Mouse (Mus musculus) left cerebral cortex, postnatal 10 days (tissue): ENCODE measurements at regions not wholly inside any gene's neighbourhood (a gene's known extent, or its start where the extent isn't known, plus 50 kb on each side); places are given as distances from the start of the nearest gene placed in this dataset.

Source experiments
- DNase-seq, 2 experiments: peaks; one replicate each; pipeline ENCODE4 v3.0.0; 2021 to 2022; ENCODE audit warnings: low spot score in 2 of 2, mixed read lengths in 1 of 2; ENCODE audit errors: extremely low spot score in 1 of 2
- intact Hi-C: fragments of 180-260 bp; cut with DNase I; formaldehyde crosslinking; loops from one replicate; pipeline ENCODE4 v1.15.1; 2025

DNA sequence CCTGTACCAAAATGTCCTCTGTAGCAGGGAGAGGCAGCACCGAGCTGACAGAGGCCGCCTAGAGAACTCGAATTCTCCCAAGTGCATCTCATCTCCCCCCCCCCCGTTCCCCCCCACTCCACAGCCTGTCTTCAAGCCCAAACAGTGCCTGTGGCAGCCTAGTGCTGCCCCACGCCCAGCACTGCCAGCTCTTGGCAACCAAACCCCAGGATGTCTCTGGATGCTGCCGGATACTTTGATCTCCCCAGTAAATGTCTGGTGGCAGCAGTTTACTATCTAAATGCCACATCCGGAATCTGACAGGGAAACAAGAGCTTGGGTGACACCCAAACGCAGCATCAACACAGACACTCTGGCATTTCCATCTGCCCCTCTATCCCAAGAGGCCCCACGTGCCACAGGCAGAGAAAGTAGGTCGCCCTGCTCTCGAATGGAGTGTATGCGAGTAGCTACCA is 213.4 kb upstream of the Rpl38 start:
- intact Hi-C loops = no loop called here
- no peak for DNase-seq

GRCm38 (mm10) chr11:114448776-114449401 is 219.4 kb upstream of the Rpl38 start:
- intact Hi-C loops = no loop called here
- peak; percentile 74 to 77 for DNase-seq

- DNase-seq = no peak
- intact Hi-C loops = no loop called here
Measured at GRCm38 (mm10) chr11:114447461-114447847, 220.9 kb upstream of the Rpl38 start.

- intact Hi-C loops = no loop called here
- DNase-seq = no peak
Measured at GRCm38 (mm10) chr11:114446617-114447460, 221.5 kb upstream of the Rpl38 start.

DNA sequence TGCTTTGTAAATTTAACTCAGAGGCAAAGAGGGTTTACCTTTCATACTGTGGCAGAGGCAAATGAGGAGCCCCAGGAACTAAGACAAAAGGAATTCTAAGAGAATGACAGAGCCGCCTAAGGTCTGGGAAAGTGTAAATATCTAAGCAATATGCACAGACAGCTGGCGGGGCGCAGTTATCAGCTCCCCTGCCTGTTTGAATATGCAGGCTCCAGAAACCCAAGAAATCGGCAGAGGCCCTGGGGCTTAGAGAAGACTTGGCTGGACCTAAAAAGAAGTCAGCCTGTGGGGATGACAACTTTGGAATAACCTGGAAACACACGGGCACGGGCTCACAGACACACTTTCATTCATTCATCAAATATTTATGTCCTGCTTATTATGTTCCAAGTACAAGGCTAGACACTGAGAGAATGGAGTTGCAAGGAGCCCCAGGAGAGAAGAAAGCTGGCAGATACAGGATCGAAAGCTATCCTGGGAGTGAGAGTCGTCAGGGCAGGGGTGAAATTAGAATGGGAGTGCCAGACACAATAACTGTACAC is 222.2 kb upstream of the Rpl38 start:
- no peak for DNase-seq
- intact Hi-C loops = no loop called here

DNA sequence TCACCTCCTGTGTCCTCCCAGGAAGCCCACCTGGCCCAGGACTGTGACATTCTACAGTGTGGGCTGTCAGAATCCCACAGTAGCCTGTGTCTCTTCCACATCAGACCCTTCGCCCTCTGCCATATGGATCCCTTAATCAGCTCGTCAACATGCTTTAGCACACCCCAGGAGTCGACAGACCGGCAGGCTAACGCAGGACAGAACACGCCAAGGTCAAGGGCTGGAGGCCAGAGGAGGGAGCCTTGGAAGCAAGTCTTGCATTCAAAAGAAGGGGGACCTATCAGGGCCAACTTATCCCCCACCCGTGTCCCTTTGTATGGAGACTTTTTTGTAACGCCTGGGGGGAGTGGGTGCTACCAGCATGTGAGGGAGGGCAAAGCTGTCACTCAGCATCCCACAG is 224.1 kb upstream of the Rpl38 start:
- intact Hi-C loops = no loop called here
- no peak for DNase-seq

- intact Hi-C loops = no loop called here
- DNase-seq = no peak
Measured at GRCm38 (mm10) chr11:114443444-114443843, 224.9 kb upstream of the Rpl38 start.

DNA sequence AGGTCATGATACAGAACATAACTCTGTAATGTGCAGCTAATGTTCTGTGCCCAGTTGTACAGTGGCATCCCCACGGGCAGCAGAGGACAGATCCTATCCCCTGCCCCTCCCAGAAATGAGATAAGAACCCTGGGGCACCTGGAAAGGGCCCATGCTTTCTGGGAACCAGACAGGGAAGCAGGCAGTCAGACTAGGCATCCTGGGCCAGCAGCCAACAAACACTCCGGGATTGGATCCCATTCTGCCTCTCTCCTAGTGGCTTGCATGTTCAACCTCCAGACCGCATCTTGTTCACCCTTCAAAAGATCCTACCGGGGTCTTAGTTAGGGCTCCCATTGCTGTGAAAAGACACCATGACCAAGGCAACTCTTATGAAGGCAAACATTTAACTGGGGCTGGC is 229.0 kb upstream of the Rpl38 start:
- intact Hi-C loops = no loop called here
- DNase-seq = no peak

DNA sequence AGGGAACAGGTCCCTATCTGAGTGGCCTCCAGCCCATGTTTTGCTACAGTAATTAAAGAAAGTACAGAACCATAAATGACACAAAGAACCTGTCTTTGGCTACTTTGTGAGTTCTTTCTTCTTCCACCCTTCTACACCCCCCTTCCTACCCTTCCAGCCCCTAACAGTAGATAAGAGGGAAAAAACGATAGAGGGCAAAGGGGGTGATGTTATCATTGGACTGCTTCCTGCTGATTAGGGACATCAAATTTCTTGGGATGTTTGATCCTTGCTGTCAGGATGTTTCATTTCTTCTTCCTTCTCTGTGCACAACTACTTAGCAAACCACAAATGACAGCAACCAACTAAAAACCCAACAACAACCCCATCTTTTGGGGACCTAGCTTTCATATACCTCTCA is 232.5 kb upstream of the Rpl38 start:
- DNase-seq = no peak
- intact Hi-C loops = no loop called here

- DNase-seq = no peak
- intact Hi-C loops = no loop called here
Measured at GRCm38 (mm10) chr11:114433561-114433960, 234.8 kb upstream of the Rpl38 start.

DNA sequence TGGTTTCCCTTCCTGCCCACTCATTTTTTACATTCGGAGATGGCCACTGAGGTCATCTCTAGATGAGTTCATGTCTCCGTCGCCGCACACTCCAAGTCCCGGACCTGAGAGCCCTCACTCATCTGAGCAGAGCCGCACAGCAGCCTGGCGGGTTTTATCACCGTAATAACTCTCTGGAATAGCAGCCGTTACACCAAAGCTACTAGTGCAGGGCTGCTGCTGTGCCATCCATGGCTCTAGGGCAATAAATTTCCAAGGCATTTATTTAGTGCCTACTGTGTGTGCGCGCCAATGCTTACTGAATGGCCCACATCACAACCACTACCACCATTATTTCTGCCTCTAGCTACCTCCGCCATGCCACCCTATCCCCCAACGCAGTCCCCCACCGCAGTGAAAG is 242.9 kb upstream of the Rpl38 start:
- no peak for DNase-seq
- intact Hi-C loops = no loop called here

GRCm38 (mm10) chr11:114423322-114423721 is 245.0 kb upstream of the Rpl38 start:
- intact Hi-C loops = no loop called here
- DNase-seq = no peak

DNA sequence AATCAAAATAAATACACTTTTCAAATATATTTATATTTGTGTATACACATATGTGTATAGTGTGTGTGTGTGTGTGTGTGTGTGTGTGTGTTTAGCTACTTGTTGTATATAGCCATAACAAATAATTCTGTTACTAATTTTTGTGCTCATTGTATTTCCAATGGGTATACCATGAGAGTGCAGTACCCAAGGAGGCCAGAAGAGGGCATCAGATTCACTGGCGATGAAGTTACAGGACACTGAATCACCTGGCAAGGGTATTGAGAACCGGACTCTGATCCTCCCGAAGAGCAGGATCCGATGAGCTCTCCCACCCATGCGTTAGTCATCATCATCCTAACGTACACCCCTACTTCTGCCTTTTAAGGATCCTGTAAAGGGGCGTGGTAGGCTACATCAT is 249.3 kb upstream of the Rpl38 start:
- intact Hi-C loops = no loop called here
- DNase-seq = no peak

DNA sequence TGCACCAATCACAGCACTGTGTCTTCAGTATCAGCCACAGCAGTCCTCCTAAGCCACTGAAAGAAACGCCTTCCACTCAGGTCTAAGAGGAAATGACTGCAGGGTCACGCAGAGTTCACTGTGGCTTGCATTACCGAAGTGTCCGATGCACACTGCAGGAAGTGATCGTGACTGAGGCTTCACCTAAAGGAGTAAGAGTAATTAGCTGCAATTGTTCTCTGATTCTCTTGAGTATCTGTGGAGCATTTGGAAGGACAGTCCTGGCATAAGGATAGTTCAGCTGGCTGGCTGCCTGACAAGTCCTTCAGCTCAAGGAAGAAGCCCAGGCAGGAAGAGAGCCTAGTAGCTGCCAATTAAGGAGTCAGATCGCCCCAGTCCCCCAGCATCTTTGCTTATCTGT is 252.2 kb upstream of the Rpl38 start:
- intact Hi-C loops = no loop called here
- no peak for DNase-seq

DNA sequence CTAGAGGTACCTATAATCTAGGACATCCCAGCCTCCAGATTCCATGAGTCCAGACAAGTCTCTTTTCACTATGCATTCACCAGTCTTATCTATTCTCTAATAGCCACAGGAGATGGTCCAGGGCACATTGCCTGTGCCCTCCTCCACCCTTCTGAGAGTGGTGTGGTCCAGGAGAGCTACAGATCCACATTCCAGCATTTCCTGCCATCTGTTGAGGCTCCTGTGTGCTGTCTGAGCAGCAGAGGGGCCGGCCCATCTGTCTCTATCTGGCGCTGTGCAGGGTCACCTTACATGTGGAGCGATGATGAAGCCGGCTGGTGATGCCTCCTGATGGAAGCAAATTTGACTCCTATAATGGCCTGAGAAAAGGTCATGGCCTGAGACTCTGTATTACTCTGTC is 263.9 kb upstream of the Rpl38 start:
- DNase-seq = no peak
- intact Hi-C loops = no loop called here

DNA sequence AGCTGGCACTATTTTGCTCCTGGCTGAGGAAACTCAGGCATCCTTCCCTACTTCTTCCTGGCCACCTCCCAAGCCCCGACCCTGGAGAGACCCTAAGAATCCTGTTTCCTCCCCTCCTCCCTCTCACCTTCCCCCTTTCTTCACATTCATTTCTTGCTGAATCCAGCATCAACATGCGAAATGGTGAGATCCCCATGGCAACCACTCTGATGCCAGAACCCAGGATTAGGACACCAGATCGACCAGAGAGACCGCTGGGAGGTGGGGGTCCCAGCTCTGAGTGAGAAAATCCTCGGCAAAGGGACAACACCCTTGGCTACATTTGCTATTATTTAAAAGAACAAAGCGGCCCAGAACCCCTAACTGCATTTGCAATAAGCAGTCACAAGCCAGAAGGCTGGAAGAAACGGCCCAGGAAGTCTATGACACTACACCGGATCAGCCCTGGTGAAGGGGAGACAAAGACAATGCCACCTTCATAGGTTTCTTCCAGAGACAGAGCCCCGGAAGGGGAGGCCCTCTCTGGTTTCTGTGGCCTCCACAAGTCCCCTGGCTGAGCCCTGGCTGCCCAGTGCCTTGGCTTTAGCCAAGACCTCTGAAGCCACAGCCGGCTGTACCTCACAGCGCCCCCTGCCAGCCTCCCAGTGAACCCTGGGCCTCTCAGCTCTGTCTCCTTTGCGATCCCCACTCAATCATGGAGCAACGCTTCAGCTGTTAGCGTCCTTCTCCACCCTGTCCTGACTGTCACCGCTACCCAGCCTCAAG is 265.6 kb upstream of the Rpl38 start:
- intact Hi-C loops = no loop called here
- DNase-seq = peak; percentile 25 to 54

- intact Hi-C loops = no loop called here
- no peak for DNase-seq
Measured at GRCm38 (mm10) chr11:114400701-114401100, 267.6 kb upstream of the Rpl38 start.

GRCm38 (mm10) chr11:114392161-114392560 is 276.2 kb upstream of the Rpl38 start:
- intact Hi-C loops = no loop called here

DNA sequence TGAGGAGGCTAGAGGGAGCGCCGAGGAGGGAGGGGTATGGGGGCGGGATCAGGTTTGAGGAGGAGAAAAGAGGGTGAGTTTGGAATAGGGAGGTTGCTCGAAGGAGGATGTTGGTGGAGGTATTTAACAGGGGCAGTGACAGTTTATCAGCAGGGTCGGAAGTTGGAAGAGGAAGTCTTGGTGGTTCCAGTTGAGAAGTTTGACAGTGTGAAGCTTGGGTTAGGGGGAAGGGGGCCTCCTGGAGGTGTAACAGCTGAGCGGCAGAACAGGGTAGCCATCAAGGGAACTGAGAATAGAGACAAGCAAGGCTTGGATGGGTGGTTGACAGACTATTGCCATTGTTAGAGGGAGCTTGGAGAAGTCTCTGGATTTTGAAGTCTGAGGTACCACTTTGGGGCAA is 276.8 kb upstream of the Rpl38 start:
- intact Hi-C loops = no loop called here
- no peak for DNase-seq

More at GRCm38 (mm10) chr11:114392161-114392560, 276.2 kb upstream of the Rpl38 start:
- DNase-seq = no peak

DNA sequence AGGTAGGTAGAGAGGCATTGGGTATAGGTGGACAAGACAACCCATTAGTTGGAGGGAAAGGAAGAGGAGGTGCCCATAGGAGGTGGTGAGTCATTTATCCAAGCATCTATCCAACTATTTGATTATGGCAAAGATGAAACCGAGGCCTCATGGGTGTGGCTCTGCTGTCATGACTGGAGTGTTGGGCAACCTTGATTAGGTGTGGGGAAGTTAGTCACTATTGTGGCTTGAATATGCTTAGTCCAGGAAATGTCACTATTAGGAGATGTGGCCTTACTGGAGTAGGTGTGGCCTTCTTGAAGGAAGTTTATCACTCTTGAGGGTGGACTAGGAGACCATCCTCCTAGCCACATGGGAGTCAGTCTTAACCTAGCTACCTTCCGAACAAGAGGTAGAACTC is 281.2 kb upstream of the Rpl38 start:
- intact Hi-C loops = no loop called here
- DNase-seq = no peak
